Mouse (Mus musculus): ENCODE results near the gene Smok3a.

- TF ChIP-seq CTCF (IDR thresholded peaks at IDR 0.05 in 2 of 3, conservative IDR thresholded peaks at IDR 0.05 in 1 of 3; ENCODE audit: control insufficient read depth in 1 of 3, insufficient read depth in 1 of 3, low read depth in 2 of 3, low read length in 3 of 3, poor library complexity in 1 of 3, severe bottlenecking in 1 of 3) (no peak), GABPA (IDR thresholded peaks at IDR 0.05; ENCODE audit: low read depth, low read length) (no peak), RCOR1 (IDR thresholded peaks at IDR 0.05; ENCODE audit: low read depth, low read length) (no peak), MYC (IDR thresholded peaks at IDR 0.05; ENCODE audit: low read depth, low read length) (no peak), EP300 (IDR thresholded peaks at IDR 0.05; ENCODE audit: low read depth in 1 of 2, low read length in 2 of 2) (no peak), RAD21 (IDR thresholded peaks at IDR 0.05; ENCODE audit: low read depth, low read length) (no peak), MAFK (IDR thresholded peaks at IDR 0.05; ENCODE audit: borderline replicate concordance, low read depth, low read length) (no peak), MAX (IDR thresholded peaks at IDR 0.05; ENCODE audit: low read length) (no peak), TBP (IDR thresholded peaks at IDR 0.05; ENCODE audit: low read depth, low read length) (no peak), SIN3A (IDR thresholded peaks at IDR 0.05; ENCODE audit: low read length) (no peak), E2F4 (IDR thresholded peaks at IDR 0.05; ENCODE audit: borderline replicate concordance, low read depth, low read length) (no peak), ZC3H11A (IDR thresholded peaks at IDR 0.05; ENCODE audit: low read depth, low read length) (no peak), MYB (IDR thresholded peaks at IDR 0.05; ENCODE audit: low read depth, low read length) (no peak), BHLHE40 (IDR thresholded peaks at IDR 0.05; ENCODE audit: borderline replicate concordance, low read depth, low read length) (no peak)
Observed at GRCm38 (mm10) chr5:138016997-138017396, 4.1 kb upstream of the Smok3a start.

All from MEL (cell line).